Mouse (Mus musculus): ENCODE data around the gene Cnot6l.

Gene Cnot6l

GRCm38 (mm10) chr5:96164021-96164411 is at the start of gene Cnot6l:
Gene Cnot6l, minus strand, starts transcription at chr5:96164171.
- DNase-seq (ENCODE audit: low spot score in 2 of 2), result no peak

GRCm38 (mm10) chr5:96209916-96210583 is 46.1 kb upstream of the Cnot6l start:
- peak; percentile 85 to 92 for DNase-seq (ENCODE audit: low spot score in 2 of 2)

GRCm38 (mm10) chr5:96209459-96209858 is 45.5 kb upstream of the Cnot6l start, which contains the start of gene Mrpl1:
Gene Mrpl1, plus strand, starts transcription at chr5:96209493.
- peak in 1 of 2 experiments; percentile 10 for DNase-seq (ENCODE audit: low spot score in 2 of 2)

- DNase-seq (ENCODE audit: low spot score in 2 of 2), result no peak
Observed at GRCm38 (mm10) chr5:96208543-96208942, 44.6 kb upstream of the Cnot6l start.

GRCm38 (mm10) chr5:96207531-96207930 is 43.6 kb upstream of the Cnot6l start:
- DNase-seq (ENCODE audit: low spot score in 2 of 2), result no peak

GRCm38 (mm10) chr5:96206897-96207296 is 42.9 kb upstream of the Cnot6l start:
- peak in 1 of 2 experiments; percentile 18 for DNase-seq (ENCODE audit: low spot score in 2 of 2)

GRCm38 (mm10) chr5:96201462-96202154 is 37.6 kb upstream of the Cnot6l start:
- DNase-seq (ENCODE audit: low spot score in 2 of 2), result no peak

- no peak for DNase-seq (ENCODE audit: low spot score in 2 of 2)
Observed at GRCm38 (mm10) chr5:96200269-96200668, 36.3 kb upstream of the Cnot6l start.

- DNase-seq (ENCODE audit: low spot score in 2 of 2), result no peak
Observed at GRCm38 (mm10) chr5:96198271-96198670, 34.3 kb upstream of the Cnot6l start.

- no peak for DNase-seq (ENCODE audit: low spot score in 2 of 2)
Observed at GRCm38 (mm10) chr5:96196547-96197052, 32.6 kb upstream of the Cnot6l start.

- no peak for DNase-seq (ENCODE audit: low spot score in 2 of 2)
Observed at GRCm38 (mm10) chr5:96191251-96191650, 27.3 kb upstream of the Cnot6l start.

GRCm38 (mm10) chr5:96189761-96190160 is 25.8 kb upstream of the Cnot6l start:
- no peak for DNase-seq (ENCODE audit: low spot score in 2 of 2)

GRCm38 (mm10) chr5:96183987-96184386 is 20.0 kb upstream of the Cnot6l start:
- no peak for DNase-seq (ENCODE audit: low spot score in 2 of 2)

- DNase-seq (ENCODE audit: low spot score in 2 of 2), result no peak
Observed at GRCm38 (mm10) chr5:96183211-96183610, 19.2 kb upstream of the Cnot6l start.

GRCm38 (mm10) chr5:96176879-96177358 is 12.9 kb upstream of the Cnot6l start:
- DNase-seq (ENCODE audit: low spot score in 2 of 2), result no peak

GRCm38 (mm10) chr5:96176121-96176520 is 12.2 kb upstream of the Cnot6l start:
- no peak for DNase-seq (ENCODE audit: low spot score in 2 of 2)

GRCm38 (mm10) chr5:96171765-96172164 is 7.8 kb upstream of the Cnot6l start:
- DNase-seq (ENCODE audit: low spot score in 2 of 2), result no peak

GRCm38 (mm10) chr5:96170443-96170842 is 6.5 kb upstream of the Cnot6l start:
- DNase-seq (ENCODE audit: low spot score in 2 of 2), result no peak

- no peak for DNase-seq (ENCODE audit: low spot score in 2 of 2)
Observed at GRCm38 (mm10) chr5:96166761-96167160, 2.8 kb upstream of the Cnot6l start.

- no peak for DNase-seq (ENCODE audit: low spot score in 2 of 2)
Observed at GRCm38 (mm10) chr5:96163396-96164020, 463 bp downstream of the Cnot6l start.

GRCm38 (mm10) chr5:96162399-96163331 is 1.3 kb downstream of the Cnot6l start:
- DNase-seq (ENCODE audit: low spot score in 2 of 2), result peak; percentile 64 to 89
